Mouse (Mus musculus): Measurements from ENCODE around the gene Chdh.

Gene Chdh

GRCm38 (mm10) chr14:30008733-30009575 is at the start of gene Chdh, which contains the start of gene Il17rb:
Chdh (plus strand) TSS chr14:30009023.
Il17rb (minus strand) TSS chr14:30008896.
- peak; percentile 45 for DNase-seq (ENCODE audit: low read depth, low spot score)

- DNase-seq (ENCODE audit: low read depth, low spot score) = peak; percentile 54
Measured at GRCm38 (mm10) chr14:29967611-29968010, 41.2 kb upstream of the Chdh start.

GRCm38 (mm10) chr14:29968075-29968821 is 40.6 kb upstream of the Chdh start, which contains the start of gene Selenok:
Selenok (plus strand) TSS chr14:29968308.
- DNase-seq (ENCODE audit: low read depth, low spot score) = peak; percentile 99

- no peak for DNase-seq (ENCODE audit: low read depth, low spot score)
Measured at GRCm38 (mm10) chr14:29971446-29971845, 37.4 kb upstream of the Chdh start.

GRCm38 (mm10) chr14:29971993-29972392 is 36.8 kb upstream of the Chdh start:
- no peak for DNase-seq (ENCODE audit: low read depth, low spot score)

GRCm38 (mm10) chr14:29976927-29977326 is 31.9 kb upstream of the Chdh start:
- DNase-seq (ENCODE audit: low read depth, low spot score) = no peak

- DNase-seq (ENCODE audit: low read depth, low spot score) = peak; percentile 93
Measured at GRCm38 (mm10) chr14:29978254-29979204, 30.3 kb upstream of the Chdh start, which contains the start of gene Actr8. Actr8 (plus strand) TSS chr14:29978337.

- DNase-seq (ENCODE audit: low read depth, low spot score) = peak; percentile 83
Measured at GRCm38 (mm10) chr14:29980447-29981205, 28.2 kb upstream of the Chdh start.

- DNase-seq (ENCODE audit: low read depth, low spot score) = no peak
Measured at GRCm38 (mm10) chr14:29986096-29986495, 22.7 kb upstream of the Chdh start.

GRCm38 (mm10) chr14:29987276-29987675 is 21.5 kb upstream of the Chdh start:
- no peak for DNase-seq (ENCODE audit: low read depth, low spot score)

- DNase-seq (ENCODE audit: low read depth, low spot score) = no peak
Measured at GRCm38 (mm10) chr14:29987739-29988138, 21.1 kb upstream of the Chdh start.

GRCm38 (mm10) chr14:29988337-29988736 is 20.5 kb upstream of the Chdh start:
- DNase-seq (ENCODE audit: low read depth, low spot score) = no peak

GRCm38 (mm10) chr14:29994976-29995375 is 13.8 kb upstream of the Chdh start:
- DNase-seq (ENCODE audit: low read depth, low spot score) = no peak

GRCm38 (mm10) chr14:29996000-29996751 is 12.6 kb upstream of the Chdh start:
- DNase-seq (ENCODE audit: low read depth, low spot score) = no peak

- no peak for DNase-seq (ENCODE audit: low read depth, low spot score)
Measured at GRCm38 (mm10) chr14:29997345-29997744, 11.5 kb upstream of the Chdh start.

- DNase-seq (ENCODE audit: low read depth, low spot score) = peak; percentile 25
Measured at GRCm38 (mm10) chr14:29998747-29999474, 9.9 kb upstream of the Chdh start.

- DNase-seq (ENCODE audit: low read depth, low spot score) = no peak
Measured at GRCm38 (mm10) chr14:29999475-29999811, 9.4 kb upstream of the Chdh start.

GRCm38 (mm10) chr14:30009864-30010560 is 1.2 kb downstream of the Chdh start:
- no peak for DNase-seq (ENCODE audit: low read depth, low spot score)
